Mouse (Mus musculus) layer of hippocampus, postnatal 25 days (tissue): Measurements from ENCODE around the gene Exoc2. TPM values are rescaled to one million over a fixed set of nuclear protein-coding genes. Genes with fewer than 3 reads are reported as not detected.

Source experiments
- DNase-seq, 2 experiments: peaks; one replicate each; pipeline ENCODE4 v3.0.0; 2022; ENCODE audit warnings: mixed read lengths in 2 of 2, low spot score in 1 of 2; ENCODE audit errors: extremely low spot score in 1 of 2
- total RNA-seq, 2 experiments: library from RNA; stranded (reverse); gene quantifications; 2 replicates each; pipeline ENCODE4 v1.2.3; 2021

Gene Exoc2
- total RNA-seq, 2 experiments from 2014 or later: 39.3 to 46.3 TPM

DNA sequence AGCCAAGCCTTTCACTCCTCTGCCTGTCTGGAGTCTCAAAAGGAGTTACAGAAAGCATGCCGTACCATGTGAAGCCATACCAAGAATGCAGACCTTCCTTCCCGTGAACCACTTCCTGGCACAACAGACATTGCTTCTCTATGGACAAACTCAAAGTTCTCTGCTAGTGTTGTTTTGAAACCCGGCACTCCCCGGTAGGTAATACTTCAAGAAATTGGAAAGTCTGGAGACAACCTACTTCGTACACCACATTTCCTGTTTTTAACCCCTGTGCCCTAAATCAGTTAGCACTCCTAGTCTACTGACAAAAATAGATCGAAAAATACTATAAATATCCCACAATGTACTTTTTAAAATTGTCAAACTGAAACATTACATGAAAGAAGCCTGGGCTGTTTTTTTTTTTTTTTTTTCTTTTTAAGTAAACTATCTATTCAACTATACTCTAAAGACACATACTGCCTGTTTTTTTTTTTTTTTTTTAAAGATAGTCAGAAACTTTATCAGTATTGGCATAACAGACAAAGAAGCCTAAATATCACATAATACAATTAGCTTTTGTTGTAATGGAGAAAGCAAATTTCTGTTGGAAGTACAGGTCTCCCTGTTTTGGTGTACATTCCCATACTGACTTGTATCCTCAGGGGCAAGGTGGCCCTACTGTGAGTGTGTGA lies 140.3 kb downstream of the Exoc2 start:
- DNase-seq: no peak

- no peak for DNase-seq
Measured at GRCm38 (mm10) chr13:30831369-30831768, 142.5 kb downstream of the Exoc2 start.

DNA sequence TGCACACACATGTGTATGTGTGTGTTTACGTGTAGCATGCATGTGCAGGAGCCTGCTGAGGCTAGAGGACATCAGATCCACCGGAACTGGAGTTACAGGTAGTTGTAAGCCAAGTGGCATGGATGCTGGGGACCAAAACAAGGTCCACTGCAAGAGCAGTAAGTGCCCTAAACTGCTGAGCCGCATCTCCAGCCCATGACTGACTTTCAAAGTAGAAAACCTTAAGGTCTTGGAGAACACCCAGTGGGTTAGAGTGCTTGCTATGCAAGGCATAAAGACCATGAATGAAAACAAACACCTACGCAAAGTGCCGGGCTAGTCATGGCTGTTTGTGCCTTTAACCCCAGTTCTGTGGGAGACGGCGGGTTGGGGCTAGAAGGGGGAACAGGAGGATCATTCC lies 147.4 kb downstream of the Exoc2 start:
- no peak for DNase-seq

GRCm38 (mm10) chr13:30824903-30825302 lies 149.0 kb downstream of the Exoc2 start:
- DNase-seq: no peak

DNA sequence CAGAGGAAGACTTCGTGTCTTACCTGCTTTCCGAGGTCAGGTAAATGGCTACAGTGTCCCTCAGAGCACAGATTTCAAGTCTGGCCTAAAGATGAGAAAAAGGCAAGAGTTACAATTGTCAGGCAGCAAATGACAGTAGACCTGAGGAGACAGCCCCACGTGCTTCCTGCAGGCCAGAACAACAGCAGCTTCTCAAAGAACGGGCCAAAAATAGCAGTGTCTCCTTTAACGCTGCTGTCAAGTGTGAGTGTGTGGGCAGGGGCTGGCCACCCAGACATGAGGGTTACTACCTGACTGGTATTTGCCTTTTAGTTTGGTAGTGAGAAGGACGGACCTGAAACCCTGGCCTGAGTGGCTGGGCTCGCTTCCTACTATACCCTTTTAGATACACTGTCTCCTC lies 153.3 kb downstream of the Exoc2 start:
- no peak for DNase-seq

- DNase-seq: no peak
Measured at GRCm38 (mm10) chr13:30819891-30820290, 154.0 kb downstream of the Exoc2 start.

DNA sequence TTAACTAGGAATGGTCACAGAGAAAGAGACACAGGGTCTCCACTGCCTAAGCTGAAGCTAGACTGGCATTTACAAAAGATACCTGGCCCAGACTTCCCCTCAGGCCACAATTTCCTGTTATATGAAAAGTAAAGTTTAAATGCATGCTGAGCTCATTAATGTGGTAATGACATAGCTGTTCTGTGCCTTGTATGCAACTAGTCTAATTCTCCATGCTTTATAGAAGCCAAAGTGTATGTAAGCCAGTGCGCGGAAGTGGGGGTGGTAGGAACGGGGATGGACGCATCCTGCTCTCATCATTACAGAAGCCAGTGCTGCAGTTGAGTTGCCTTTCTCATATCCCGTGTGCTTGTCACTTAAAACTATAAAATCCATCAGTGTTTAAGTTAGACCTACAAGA lies 156.5 kb downstream of the Exoc2 start:
- no peak for DNase-seq

DNA sequence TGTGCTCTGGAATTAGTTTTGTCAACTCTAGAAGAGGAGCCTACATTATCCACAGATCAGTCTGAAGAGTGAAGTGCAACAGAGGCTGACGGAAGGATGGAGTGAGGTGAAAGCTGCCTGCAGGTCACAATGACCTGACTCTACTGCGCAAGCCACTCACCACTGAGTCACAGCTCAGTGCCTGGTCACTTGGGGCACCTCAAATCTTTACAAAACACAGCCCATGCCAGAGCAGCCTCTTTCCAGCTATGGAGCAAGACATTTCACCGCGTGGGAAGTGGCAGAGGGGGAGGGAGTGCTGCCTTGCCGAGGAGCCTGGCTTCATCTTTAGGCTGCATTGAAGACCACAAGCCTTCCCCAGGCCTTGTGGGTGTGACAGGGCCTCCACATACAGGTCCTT lies 159.6 kb downstream of the Exoc2 start:
- DNase-seq: no peak

DNA sequence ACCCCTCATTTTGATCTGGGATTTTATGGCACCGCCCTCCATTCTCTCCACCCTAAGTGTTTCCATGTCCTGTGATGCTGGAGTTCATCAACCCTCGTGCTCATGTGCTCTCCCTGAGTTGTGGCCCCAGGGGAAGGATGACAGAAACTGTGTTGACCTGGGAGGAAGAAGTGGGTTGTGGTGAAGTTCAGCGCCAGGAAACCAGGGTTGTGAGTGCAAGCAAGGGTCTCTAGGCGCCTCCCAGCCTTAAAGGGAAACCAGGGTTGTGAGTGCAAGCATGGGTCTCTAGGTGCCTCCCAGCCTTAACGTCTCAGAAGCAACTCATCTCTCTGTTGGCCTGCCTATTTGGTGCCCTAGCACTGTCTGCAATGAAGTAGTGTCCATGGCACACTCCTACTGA lies 160.4 kb downstream of the Exoc2 start:
- no peak for DNase-seq

GRCm38 (mm10) chr13:30809240-30809639 lies 164.7 kb downstream of the Exoc2 start:
- DNase-seq: no peak

DNA sequence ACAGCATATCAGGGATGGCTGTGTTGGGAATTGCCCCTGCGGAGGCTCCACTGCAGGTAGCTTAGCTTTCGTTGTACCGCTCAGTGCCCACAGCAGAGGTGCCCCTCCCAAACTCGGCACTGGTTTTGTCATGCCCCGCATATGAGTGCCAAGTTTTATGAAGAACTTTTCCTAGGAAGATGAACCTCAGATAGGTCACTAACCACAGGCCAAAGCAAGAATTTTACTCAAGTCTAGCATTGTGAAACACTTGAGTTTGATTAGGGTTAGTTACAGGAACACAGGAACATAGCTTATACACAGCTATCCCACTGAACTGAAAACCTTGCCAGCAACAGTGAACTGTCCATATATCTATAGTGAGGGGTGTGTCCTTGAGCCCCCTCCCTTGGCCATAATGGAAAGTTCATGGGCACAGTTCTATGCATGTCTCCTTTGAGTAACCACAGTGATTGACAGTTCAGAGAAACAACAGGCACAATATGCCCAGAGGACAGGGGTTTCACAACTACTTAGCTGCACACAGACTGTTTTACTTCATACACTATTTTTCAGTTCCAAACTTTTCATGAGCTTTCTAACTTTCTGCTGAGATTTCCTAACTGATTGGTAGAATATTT lies 171.4 kb downstream of the Exoc2 start:
- no peak for DNase-seq

- DNase-seq: no peak
Measured at GRCm38 (mm10) chr13:30801886-30802285, 172.0 kb downstream of the Exoc2 start.

GRCm38 (mm10) chr13:30795960-30796359 lies 177.9 kb downstream of the Exoc2 start:
- DNase-seq: no peak

DNA sequence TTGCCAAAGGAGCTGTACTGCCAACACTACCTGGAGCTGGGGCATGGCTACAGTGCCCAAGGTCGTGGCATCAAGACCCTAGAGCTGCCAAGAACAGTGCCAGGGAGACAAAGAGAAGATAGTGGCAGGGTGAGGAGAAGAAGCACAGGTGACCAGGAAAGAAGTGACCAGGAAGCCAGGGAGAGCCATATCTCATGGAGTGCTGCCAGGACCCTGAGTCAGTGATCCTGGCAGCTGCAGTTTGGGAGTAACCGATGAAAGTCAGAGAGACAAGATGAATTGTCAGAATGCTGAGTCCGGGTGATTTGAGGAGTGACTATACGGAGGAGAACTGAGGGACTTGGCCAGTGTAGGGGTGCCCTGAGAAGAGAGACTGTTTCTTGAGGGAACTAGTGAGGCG lies 180.3 kb downstream of the Exoc2 start:
- DNase-seq: no peak

- DNase-seq: no peak
Measured at GRCm38 (mm10) chr13:30793196-30793595, 180.7 kb downstream of the Exoc2 start.

DNA sequence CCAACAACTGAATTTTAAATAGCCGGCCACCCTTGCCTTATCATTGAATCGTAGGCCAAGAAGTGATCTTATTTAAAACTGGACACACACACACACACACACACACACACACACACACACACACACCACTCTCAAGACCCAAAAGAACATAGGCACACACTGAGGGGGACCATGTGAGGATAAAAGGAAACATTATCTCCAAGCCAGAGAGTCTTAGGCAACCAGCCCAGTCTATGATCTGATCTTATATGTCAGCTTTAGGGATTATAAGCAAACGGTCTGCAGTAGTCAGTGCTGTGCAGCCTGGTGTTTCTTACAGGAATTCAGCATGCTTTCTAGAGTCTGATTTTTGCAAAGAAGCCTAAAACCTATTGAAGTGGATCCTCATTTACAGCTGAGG lies 181.2 kb downstream of the Exoc2 start:
- DNase-seq: no peak

GRCm38 (mm10) chr13:30792308-30792707 lies 181.6 kb downstream of the Exoc2 start:
- DNase-seq: no peak

DNA sequence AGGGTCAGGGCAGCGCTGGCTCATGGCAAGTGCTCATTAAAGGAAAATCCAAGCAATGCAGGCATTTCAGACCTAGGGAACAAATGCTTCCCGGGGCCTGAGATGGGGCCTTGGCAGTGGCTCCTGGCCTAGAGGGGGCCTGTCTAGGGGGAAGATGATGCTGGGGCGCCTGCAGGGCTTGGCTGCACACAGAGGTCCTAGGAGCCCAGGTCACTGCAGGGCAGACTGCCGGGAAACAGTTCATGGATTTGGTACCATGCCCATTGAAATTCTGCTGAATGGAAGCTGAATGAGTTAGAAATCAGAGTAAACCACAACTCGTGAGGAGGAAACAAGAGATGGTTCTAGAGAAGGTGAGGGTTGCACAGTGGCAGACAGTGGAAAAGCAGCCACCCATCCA lies 183.9 kb downstream of the Exoc2 start:
- DNase-seq: no peak

DNA sequence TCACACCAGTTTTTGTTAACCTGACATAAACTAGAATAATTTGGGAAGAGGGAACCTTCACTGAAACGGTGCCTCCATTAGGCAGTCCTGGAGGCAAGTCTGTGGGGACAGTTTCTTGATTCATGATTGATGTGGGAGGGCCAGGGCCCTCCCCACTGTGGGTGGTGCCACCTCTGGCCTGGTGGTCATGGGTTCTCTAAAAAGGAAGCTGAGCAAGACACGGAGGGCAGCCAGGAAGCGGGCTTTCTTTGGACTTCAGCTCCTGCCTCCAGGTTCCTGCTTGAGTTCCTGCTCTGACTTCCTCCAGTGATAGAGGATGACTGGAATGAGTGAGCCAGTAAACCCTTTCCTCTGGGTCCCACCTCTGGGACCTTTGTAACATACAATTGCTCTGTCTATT lies 185.5 kb downstream of the Exoc2 start:
- no peak for DNase-seq

- DNase-seq: no peak
Measured at GRCm38 (mm10) chr13:30787960-30788359, 185.9 kb downstream of the Exoc2 start.

- DNase-seq: no peak
Measured at GRCm38 (mm10) chr13:30787556-30787955, 186.3 kb downstream of the Exoc2 start.

GRCm38 (mm10) chr13:30787036-30787320 lies 186.9 kb downstream of the Exoc2 start:
- no peak for DNase-seq
